Mouse (Mus musculus): ENCODE data around the gene Tedc1. TPM values are rescaled to one million over a fixed set of nuclear protein-coding genes. Genes with fewer than 3 reads are reported as not detected.

Tedc1 gene
- polyA plus RNA-seq, 1 experiment, result 12.9 TPM

DNA sequence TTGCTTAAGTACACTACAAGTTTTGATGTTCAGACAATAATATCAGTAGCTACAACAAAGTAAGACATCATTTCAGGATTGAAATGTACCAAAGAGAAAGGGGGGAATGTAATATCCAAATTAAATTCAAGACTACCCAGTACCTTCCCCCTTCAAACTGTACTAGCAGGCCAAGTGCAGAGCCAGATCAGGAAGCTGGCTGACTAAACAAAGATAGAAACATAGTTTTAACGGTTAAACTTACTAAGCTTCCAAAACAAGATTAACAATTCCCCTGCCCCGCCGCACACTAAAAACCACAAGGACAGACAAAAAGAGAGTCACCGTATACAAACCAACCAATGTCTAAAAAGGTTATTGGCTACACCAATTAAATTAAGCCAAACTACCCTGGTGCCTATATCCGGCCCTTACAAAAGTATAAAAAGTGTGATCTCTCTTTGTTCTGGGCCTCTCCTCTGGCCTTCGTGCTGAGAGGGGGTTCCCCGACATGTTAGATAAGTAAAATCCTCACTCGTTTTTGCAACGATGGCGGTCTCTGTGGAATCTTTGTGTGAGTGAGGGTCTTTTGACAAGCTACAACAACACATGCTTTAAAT, 56.2 kb downstream of the Tedc1 start:
- no peak for DNase-seq (ENCODE audit: low read depth)
- TF ChIP-seq CTCF (IDR thresholded peaks at IDR 0.05; ENCODE audit: borderline replicate concordance, extremely low read depth, insufficient read depth, insufficient read length), result no peak
- TF ChIP-seq POLR2A (IDR thresholded peaks at IDR 0.05; ENCODE audit: borderline replicate concordance, extremely low read depth, insufficient read depth, insufficient read length, poor library complexity, severe bottlenecking), result no peak

DNA sequence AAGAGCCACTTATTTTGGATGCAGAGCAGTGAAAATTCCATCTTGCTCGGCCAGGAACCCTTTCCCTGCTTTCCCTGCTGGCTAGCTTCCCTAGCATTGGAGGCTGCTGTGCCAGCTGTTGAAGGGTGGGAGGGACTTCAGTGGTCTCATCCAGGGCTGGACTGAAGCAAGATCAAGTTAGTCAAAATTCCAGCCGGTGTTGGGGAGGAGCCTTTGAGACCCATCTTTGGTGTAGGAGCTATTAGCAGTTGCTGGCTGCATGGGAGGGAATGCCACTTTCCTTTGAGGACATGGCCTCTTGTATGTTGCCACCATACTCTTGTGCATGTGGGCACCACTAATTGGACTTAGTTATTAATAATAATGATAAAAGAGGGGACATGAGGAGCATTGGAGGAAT, 57.0 kb downstream of the Tedc1 start:
- TF ChIP-seq POLR2A (IDR thresholded peaks at IDR 0.05; ENCODE audit: borderline replicate concordance, extremely low read depth, insufficient read depth, insufficient read length, poor library complexity, severe bottlenecking) (no peak), CTCF (IDR thresholded peaks at IDR 0.05; ENCODE audit: borderline replicate concordance, extremely low read depth, insufficient read depth, insufficient read length) (no peak)

DNA sequence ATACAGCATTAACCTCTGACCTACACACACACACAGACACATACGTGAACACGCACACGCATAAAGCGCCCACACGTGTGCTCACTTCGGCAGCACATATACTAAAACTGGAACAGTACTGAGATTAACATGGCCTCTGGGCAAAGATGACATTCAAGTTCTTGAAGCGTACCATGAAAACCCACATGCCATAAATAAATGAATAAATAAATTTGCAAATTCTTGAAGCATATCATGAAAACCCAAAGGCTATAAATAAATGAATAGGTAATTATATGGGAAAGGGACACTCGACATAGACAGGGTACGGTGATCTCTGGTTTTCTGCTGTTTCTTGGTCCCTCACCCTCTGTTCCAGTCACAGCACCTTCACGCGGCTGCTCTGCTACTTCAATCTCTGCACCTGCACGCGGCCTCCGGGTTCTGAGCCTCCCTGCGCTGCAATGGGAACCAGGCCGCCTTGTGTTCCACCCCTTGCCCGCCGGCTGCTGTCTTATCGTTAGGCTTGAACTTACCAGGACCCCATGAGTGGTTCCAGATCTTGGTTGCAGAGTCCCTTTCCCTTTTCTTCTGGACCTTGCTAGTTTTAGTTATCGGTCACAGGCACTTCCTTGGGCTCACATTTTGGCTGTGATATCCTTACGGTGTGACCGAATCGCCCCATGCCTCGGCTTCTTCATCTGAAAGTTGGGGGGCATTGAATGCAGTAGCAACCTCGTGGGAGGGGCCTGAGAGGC, 58.0 kb downstream of the Tedc1 start:
- no peak for TF ChIP-seq CTCF (IDR thresholded peaks at IDR 0.05; ENCODE audit: borderline replicate concordance, extremely low read depth, insufficient read depth, insufficient read length)
- TF ChIP-seq POLR2A (IDR thresholded peaks at IDR 0.05; ENCODE audit: borderline replicate concordance, extremely low read depth, insufficient read depth, insufficient read length, poor library complexity, severe bottlenecking), result no peak
- no peak for DNase-seq (ENCODE audit: low read depth)

More for the DNA sequence above, 57.0 kb downstream of the Tedc1 start:
- no peak for DNase-seq (ENCODE audit: low read depth)

DNA sequence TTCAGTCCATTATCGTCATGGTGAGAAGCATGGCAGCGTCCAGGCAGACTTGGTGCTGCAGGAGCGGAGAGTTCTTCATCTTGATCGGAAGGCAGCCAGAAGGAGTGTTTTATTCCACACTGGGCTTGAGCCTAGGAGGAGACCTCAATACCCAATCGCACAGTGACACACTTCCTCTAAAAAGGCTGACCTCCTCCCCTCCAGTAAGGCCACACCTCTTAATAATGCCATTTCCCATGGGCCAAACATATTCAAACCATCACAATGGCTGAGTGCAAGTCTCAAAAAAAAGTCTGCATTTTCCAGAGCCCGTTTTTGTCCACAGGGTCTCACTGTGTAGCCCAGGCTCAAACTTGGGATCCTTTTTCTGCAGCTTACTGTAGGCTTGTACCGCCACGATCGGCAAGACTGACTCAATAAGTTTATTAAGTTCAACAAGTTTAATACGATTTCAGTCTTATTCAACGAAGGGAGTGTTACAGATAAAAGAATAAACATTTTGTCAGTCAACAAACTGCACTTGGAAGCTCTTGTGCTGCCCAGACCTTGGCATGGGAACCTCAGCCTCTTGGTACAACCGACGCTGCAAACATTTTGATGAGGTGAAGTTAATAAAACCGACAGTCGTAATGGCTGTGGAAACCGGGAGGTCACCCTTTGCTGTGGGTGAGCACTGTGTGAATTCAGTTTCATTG, 58.9 kb downstream of the Tedc1 start:
- no peak for DNase-seq (ENCODE audit: low read depth)
- TF ChIP-seq POLR2A (IDR thresholded peaks at IDR 0.05; ENCODE audit: borderline replicate concordance, extremely low read depth, insufficient read depth, insufficient read length, poor library complexity, severe bottlenecking) (no peak), CTCF (IDR thresholded peaks at IDR 0.05; ENCODE audit: borderline replicate concordance, extremely low read depth, insufficient read depth, insufficient read length) (no peak)

Other genes with a start within 250 kb of the Tedc1 start
- 46.1 and 74.7 TPM in 2 replicates for gene Jag2, start 226.6 kb upstream of the Tedc1 start, polyA plus RNA-seq (2012; rRNA removed)
- gene Nudt14, start 214.3 kb upstream of the Tedc1 start, polyA plus RNA-seq (2012; rRNA removed), result 34.9 and 47.3 TPM in 2 replicates
- 61.4 and 61.7 TPM in 2 replicates for gene Btbd6, start 179.9 kb upstream of the Tedc1 start, polyA plus RNA-seq (2012; rRNA removed)
- gene Brf1, start 155.7 kb upstream of the Tedc1 start, polyA plus RNA-seq (2012; rRNA removed), result 63.9 and 67.1 TPM in 2 replicates
- 81.8 and 109 TPM in 2 replicates for gene Pacs2, start 141.9 kb upstream of the Tedc1 start, polyA plus RNA-seq (2012; rRNA removed)
- 0.14 and 0.34 TPM in 2 replicates for gene Tex22, start 81.9 kb upstream of the Tedc1 start, polyA plus RNA-seq (2012; rRNA removed)
- gene Mta1, start 58.1 kb upstream of the Tedc1 start, polyA plus RNA-seq (2012; rRNA removed), result 124 and 134 TPM in 2 replicates
- 303 and 373 TPM in 2 replicates for gene Crip2, start 16.2 kb upstream of the Tedc1 start, polyA plus RNA-seq (2012; rRNA removed)
- 53.9 and 64.2 TPM in 2 replicates for gene Crip1, start 10.1 kb upstream of the Tedc1 start, polyA plus RNA-seq (2012; rRNA removed)
- gene Tmem121, start 29.5 kb downstream of the Tedc1 start, polyA plus RNA-seq (2012; rRNA removed), result 66.9 and 78.8 TPM in 2 replicates

Measured in brain, embryonic 14.5 days (tissue).